Mouse (Mus musculus) B cell, adult 2 months (primary cell): Measurements from ENCODE around the gene Sec23ip.
"Not testable (repeated sequence)": the region's sequence is repeated elsewhere in the genome, so short reads cannot be mapped to it uniquely, and the experiment has no call there.

Experiments used
- DNase-seq, 2 experiments: peaks; one replicate each; pipeline ENCODE4 v3.0.0; 2022

Sec23ip gene

DNA sequence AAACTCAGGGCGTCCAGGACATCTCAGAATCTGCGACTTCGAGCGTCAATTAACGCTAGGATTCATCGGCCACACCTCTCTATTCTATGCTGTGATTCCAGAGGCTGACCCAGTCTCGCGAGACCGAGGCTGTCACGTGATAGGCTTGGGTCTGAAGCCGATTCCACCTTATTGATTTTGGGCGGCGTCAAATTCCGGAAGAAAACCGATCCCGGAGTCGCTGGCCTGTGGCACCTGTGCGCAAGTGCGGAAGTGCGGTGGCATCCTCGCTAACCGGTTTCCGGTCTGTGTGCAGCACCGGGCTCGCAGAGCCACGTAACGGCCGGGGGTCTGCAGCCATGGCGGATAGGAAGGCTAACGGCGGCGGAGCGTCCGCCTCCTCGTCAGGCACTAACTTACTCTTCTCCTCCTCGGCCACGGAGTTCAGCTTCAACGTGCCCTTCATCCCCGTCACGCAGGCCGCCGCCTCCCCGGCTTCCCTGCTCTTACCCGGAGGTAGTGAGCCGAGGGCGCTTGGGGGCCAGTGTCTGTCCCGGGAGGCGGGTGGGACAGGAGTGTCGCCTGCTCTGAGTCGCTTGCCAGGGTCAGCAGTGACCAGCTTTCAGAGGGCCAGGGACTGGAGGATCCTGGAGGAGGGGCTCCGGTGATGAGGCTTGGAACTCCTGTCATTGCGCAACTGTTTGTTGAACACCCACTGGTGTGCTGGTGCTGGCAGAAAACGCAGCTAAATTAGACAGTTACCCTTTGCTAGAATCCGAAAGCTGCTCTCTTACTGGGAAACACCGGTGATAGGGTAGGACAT is at the start of gene Sec23ip:
Sec23ip (plus strand) TSS at position 260 of the 802 bp plus-strand sequence.
- DNase-seq: peak; percentile 95 to 96

DNA sequence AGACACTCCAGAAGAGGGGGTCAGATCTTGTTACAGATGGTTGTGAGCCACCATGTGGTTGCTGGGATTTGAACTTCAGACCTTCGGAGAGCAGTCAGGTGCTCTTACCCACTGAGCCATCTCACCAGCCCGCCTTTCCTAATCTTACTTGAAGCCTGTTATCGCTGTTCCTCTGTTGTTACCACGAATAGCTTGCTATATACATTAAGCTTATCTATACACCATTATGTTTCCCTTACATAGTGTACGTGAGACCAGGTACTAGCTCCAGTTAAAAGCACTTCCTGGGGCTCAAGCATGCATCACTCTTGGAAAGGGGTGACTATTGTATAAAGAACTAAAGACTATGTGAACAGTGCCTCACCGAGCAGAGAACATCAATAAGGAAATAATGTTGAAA is 44.8 kb upstream of the Sec23ip start:
- DNase-seq: not testable (repeated sequence)

DNA sequence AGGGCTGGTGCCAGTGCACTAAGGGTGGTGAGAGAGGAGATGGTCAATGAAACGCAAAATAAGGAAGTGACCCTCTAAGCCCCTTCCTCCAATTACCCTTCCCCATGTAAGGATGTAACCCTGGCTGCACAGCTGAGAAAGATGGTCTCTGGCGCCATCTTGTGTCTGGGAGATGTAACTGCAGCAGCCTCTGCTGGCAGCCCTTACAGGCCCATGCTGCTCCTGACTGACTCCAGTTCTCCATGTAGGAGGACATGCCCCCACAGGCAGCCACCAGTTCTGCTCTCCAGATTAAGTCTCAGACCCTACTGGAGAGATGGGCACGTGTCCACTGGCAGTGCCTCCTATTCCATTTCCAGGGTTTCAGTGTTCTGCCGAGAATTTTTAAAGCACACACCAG is 39.0 kb upstream of the Sec23ip start:
- peak; percentile 70 for DNase-seq

DNA sequence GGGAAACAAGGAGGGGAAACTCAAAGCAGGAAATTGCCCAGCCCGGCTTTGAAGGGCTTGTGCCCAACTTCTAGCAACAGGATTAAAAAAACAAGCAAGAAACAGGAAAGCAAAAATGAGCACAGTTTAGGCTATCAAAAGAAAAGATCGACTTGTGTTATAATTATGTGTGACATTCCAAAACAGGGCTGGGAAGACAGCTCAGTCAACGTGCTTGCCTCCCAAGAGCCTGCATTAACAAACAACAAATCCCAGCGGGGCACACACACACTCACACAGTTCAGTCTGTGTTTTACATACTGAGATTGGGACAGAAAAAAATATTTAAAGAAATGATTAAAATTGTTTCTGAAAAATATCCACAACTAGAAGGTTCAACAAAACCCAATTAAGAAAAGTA is 26.8 kb upstream of the Sec23ip start:
- DNase-seq: no peak

DNA sequence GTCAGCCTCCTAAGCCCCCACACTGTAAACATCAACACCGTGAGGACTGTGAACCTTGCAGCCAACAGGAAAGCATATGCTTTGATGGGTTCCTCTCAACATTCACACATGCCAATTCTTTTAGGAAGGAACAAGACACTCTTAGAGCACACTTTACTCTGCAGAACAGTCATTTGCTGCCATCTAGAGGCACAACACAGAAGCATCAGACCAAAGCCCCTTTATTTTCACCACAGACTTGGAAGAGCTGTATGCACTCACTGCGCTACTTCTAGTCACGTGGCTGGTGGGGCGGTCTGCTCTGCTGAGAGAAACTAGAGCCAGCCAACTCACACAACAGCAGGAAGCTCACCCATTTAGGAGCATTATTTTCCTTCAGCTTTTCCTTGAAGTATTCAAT is 20.0 kb upstream of the Sec23ip start:
- peak; percentile 56 to 61 for DNase-seq

DNA sequence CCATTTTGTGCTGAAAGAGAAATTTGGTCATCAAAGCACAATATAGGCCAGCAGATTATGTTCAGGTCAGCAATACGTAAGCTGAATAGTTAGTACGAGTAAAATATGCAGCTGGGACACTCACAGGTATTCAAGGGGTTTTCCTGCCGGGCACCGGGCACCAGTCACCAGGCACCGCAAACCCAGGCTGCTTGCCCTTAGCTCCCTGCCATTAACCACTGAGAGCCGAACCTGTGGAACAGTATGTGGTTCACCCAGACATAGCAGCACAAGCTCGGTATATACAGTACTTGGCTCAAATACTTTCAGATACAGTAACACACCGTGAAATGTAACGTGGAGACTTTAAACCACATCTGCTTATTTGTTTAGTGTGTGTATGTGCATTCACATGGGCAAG is 19.6 kb upstream of the Sec23ip start:
- DNase-seq: no peak

DNA sequence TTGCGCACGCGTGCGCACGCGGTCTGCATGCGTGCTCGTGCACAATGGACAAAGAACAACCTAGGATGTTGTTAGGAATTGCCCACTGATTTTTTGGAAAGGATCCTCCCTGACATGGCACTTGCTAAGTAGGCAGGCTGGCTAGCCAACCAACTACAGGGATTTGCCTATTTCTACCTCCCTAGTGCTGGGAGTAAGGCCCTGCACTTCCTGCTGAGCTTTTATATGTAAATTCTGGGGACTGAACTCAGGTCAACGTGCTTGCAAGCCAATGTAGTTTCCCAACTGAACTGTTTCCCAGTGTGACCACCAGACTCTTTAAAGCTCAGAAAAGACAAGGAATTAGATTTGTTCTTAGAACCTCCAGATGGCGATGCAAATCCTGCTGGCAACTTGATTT is 17.7 kb upstream of the Sec23ip start:
- DNase-seq: no peak

DNA sequence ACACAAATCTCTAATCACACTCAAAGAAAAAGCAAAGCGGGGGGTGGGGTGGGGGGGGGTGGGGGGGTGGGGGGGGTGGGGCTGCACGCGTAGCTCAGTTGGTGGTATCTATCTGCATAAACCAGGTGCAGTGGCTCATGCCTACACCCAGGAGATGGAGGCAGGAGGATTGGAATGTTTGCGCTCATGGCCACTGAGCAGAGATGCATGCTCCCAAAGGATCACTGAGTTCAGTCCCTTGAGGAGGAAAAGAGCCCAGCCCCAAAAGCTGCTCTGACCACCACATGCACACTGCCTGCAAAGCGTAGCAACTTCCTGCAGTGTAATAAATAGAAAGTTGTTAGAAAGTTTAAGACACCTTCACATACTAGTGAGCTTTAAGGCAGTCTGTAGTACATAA is 17.0 kb upstream of the Sec23ip start:
- no peak for DNase-seq

DNA sequence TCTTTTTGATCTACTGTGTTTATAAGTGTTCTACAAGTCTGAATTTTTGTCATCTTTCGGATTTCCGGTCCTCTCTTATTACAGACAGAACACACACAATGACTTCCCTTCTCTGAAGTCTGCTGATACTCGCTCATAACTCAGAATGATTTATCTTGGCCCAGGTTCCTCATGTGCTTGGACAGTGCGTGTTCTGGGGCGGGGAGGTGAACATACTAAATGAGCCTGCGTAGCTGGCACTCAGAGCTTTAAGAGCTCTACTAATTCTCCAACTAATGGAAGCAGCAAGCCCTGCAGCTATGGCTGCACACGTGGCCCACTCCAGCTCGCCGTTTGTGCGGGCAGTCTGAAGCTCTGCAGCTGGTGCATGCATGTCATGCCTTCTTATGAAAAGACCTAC is 16.0 kb upstream of the Sec23ip start:
- DNase-seq: peak; percentile 25 to 26

DNA sequence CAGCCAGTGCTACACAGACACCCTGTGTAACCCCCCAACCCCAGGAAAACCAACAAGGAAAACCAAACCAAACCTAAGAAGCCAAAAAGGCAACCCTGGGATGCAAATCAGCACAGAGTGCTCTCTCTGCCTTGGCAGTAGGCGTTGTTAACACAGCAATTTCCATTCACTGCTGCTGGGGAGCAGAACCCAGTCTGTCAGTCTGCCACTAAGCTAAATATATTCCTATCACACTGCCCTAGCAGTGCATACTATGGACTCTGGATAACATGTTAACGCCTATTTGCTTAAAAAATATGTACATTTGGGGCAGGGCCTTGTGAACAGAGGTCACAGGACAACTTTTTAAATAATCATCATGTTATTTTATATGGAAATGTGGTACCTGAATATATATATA is 13.2 kb upstream of the Sec23ip start:
- no peak for DNase-seq

DNA sequence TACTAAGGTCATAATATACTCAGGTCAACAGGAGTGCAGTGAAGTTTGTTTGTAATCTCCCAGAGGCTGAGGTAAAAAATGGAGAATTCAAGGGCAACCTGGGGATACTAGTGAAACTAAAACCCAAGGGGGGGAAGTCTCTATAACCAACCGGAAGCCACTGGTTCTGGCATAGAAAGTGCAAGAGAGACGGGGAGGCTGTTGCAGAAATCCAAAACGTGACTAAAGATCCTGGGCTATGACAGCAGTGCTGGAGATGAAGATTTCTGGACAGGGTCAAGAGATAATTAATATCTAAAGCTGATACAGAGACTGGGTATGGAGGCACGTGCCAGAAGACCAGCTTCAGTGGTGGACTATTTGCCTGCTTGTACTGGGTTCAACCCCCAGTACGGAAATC is 6.7 kb upstream of the Sec23ip start:
- DNase-seq: peak; percentile 21 to 23

DNA sequence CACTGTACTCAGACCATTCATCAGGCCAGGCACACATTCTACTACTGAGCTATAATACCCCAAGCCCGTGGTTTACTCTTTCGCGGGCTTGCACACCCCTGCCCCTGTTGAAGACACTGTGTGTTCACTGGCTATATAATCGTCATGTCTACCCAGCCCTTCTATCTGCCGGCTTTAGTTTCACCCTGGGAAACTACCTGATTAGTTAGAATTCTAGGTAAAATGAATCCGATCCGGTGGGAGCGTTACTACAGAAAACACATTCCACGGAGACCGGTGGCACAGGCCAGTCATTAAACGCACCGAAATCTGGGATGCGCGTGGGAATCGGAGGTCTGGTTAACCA is 5.7 kb upstream of the Sec23ip start:
- DNase-seq: peak in 1 of 2 experiments; percentile 15

DNA sequence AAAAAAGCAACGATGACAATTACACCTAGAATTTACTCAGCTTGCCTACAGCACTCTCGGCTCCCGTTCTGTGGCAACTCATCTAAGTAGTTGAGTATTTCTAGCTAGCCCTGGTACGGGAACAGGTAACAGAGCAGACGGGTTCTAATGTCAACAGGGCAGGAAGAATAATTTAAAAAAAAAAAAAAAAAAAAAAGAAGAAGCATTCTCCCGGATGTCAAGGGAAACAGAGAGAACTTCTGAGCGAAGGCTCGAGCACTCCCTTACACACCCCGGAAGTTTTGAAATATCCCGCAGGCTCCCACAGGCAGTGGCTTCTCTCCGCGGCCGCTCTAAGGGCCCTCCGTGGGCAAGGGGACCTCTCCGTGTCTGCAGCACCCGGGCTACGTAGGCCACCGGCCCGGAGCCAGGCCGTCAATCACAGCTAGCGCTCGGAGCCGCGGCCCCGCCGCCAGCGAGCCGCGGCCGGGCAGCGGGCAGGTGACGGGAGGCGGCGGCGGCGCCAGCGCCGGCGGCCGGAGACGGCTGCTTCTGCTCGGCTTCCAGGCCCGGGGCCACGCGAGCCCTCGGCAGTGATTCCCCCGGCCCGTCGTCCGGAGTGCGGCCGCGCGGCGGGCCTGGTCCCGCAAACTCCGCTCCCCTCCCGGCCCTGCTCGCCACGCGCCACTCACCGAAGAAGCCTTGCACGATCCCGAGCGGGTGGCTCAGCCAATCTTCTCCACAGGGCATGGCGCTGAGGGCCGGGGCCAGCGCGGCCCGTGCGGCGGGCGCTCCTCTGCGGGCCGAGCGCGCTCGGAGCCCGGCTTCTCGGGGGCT is 5.1 kb upstream of the Sec23ip start:
- peak; percentile 53 to 59 for DNase-seq

DNA sequence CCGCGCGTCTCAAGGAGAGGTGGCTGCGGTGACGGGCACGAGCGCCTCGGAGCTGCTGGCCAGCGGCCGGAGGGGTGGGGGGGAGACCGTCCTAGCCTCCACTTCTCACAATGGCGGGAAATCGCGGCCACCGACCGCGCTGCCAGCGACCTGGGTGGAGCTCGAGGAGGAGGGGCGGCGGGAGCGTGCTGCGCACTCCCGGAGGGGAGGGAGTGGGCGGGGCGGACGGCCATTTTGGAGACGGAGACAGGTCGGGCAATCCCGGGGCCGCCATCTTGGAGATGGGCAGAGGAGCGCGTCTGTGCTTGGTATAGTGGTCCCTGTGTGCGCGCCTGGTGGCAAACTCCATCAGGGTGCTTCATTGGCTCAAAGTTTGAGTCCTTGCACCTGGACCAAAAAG is 4.4 kb upstream of the Sec23ip start, which contains the start of gene Mcmbp:
Mcmbp (minus strand) TSS at position 162 of the 400 bp plus-strand sequence.
- peak; percentile 96 to 97 for DNase-seq

DNA sequence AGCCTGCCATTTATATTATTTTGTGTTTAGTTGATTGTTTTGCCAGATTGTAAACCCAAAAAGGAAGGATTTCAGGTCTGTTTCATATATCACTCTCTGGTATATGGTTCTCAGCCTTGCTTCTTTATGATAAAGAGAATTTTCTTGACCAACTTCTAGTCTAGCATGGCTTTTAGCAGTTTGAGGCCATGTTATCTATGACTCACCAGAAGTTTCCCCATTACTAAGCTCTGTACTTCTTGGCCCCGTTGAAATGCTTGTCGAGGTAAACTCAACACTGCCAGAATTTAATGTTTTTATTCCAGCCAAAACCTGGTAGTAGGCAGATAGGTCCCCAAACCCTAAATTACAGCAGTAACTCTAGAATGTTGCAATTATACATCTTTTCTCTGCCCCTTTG is 845 bp upstream of the Sec23ip start:
- no peak for DNase-seq

DNA sequence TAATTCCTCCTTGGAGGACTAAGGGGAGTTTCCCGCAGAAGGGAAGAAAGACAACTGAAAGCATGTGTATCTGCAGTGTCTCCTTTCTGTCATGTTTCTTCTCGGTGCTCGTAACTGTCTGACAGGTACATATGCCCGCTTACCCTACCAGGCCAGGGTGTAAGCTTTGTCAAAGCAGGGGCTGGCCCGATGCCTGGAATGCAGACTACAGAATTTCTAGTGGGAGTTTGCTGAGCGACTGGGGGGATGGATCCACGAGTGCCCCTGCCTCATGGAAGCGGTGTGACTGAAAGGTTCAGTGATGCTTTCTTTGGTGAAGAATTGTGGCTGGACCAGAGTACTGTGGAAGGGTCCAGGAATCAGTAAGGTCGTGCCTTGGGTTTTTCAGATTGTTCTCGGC is 1.4 kb downstream of the Sec23ip start:
- no peak for DNase-seq

DNA sequence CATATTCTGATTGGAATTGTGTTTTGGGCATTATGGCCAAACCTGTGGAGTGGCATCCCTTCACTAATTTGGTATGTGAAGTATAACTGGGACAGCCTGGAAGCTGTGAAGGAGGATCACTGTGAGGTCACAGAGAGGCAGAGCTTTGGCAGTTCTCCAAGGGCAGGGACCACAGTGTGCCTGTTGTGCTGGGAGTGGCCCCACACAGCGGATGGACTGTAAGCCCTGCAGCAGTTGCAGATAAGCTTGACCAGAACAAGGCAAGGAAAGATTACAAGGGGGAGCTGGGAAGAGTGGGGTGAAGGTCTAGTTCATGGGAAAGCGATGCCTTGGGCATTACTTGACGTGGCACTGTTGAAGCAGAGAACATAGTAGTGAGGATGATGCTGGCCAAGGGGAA is 4.0 kb downstream of the Sec23ip start:
- no peak for DNase-seq

DNA sequence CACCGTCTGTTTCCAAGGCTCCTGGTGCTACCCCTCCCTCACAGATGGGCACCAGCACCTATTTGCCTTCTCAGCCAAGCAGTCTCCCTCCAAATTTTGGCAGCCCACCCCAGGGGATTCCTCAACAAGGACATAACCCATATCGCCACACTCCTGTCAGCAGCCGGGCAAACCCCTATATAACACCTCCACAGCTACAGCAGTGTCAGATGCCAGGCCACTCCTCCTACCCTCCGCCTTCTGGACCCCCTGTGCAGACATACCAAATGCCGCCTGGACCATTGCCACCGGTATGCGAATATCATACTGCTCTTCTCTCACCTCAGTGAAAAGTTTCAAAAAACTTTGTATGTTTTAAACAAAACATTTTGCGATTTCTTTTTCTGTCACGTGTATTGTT is 5.6 kb downstream of the Sec23ip start:
- no peak for DNase-seq

DNA sequence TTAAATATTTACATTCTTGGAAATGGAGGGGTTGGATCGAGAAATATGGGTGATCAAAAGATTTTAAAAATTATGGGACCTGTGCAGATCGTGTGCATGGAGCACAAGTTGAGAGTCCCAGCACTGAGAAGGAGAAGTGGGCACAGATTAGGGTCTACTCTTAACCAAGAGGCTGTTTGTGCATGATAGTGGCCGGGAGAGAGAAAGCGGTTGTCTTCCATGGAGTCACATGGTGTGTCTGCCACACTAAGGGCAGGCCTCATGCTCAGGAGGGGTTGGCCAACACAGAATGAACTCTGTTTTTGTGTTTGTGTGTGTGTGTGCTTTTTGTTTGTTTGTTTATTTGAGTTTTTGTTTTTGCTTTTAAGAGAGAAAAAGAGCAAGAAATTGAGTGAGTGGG is 7.3 kb downstream of the Sec23ip start:
- no peak for DNase-seq

DNA sequence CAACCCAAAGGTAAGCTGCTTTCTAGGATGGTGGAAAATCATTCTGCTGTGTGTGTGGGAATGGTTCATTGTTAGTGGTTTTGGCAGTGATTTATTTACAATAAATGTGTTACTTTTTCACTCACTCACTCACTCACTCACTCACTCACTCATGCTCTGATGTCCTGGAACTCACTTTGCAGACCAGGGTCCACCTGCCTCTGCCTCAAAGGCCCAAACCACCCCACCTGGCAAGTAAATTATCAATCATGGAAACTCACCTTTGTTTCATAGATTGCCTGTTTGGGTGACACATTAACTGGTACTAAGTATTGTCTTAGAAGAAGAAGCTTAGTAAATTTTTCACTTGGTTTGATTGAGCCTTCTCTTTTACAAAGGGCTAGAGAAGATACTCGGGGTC is 10.7 kb downstream of the Sec23ip start:
- DNase-seq: no peak

DNA sequence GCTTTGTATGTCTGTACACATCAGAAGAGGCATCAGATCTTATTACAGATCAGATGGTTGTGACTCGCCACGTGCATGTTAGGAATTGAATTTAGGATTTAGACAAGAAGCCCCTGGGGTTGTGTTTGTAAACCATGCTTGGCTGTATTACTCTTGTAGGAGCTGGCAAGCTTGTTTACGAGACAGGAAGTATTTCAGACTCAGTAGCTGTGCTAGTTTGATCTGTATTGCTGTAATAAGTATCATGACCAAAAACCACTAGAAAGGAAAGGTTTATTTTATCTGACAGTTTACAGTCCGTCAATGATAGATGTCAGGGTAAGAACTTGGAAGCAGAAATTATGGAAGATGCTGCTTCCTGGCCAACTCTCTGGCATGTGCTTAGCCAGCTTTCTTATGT is 14.2 kb downstream of the Sec23ip start:
- DNase-seq: no peak

DNA sequence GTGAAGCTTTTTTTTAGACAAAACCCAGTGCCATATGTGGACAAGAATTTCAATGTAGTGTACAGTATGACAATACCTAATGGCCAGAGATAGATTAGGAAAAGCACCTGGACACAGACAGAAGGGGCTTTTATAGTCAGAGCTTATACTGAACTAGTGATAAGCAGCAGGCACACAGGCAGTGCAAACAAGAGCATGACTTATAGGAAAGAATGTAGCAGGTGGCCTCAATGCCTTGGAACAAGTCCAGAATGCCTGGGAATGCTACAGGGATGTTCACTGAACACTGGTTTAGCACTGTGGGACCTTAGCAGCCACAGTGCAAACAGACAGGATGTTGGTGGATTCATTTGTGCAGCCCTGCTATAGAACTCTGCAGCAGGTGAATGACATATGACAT is 22.0 kb downstream of the Sec23ip start:
- no peak for DNase-seq

DNA sequence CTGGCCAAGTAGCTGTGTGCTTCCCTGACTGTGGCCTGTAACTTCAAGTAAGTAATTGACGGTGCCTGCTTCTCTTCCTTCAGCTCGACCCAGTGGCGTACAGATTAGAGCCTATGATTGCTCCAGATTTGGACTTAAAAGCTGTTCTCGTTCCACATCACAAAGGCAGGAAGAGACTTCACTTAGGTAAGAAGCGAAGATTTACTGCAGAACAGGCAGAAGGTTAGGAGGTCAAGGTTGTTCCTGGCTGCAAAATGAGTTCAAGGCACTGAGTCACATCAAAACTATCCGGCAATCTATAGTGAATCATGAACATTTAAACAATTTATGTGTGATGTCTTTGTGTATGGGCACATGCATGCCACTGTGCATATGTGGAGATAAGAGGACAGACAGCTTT is 32.5 kb downstream of the Sec23ip start:
- no peak for DNase-seq

DNA sequence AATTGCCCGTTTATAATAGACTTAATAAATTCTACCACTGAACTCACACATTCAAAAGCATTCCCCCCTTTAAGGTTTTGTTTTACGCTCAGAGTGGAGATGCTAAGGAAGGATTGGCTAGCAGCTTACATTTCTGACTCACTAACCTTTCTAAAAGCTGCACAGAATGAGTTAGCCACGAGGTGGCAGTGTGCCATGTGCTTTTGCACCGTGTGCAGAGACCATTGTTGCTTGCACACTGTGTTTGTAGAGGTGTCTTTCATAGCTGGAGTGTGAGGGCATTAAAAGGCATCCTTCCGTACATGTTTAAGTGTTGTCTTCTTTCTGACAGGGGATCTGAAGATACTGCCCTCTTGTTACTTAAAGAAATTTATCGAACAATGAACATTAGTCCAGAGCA is 34.6 kb downstream of the Sec23ip start:
- DNase-seq: peak; percentile 30 to 41
